Mouse (Mus musculus) G1E (cell line): ENCODE measurements at regions not wholly inside any gene's neighbourhood (a gene's known extent, or its start where the extent isn't known, plus 50 kb on each side); places are given as distances from the start of the nearest gene placed in this dataset.

ENCODE experiments used
- CTCF ChIP-seq: IDR thresholded peaks from 2 replicates; pipeline ENCODE4 v1.5.1; 2012; ENCODE audit warnings: low read depth, low read length, inconsistent platforms, mixed read lengths
- GATA1 ChIP-seq: IDR thresholded peaks from 2 replicates; pipeline ENCODE4 v1.6.1; 2012; ENCODE audit warnings: borderline replicate concordance, low read length, inconsistent platforms, mixed read lengths
- GATA2 ChIP-seq: IDR thresholded peaks from 2 replicates; pipeline ENCODE4 v1.6.1; 2012; ENCODE audit warnings: low read depth, low read length, inconsistent platforms, borderline replicate concordance
- TAL1 ChIP-seq: conservative IDR thresholded peaks from 2 replicates; pipeline ENCODE4 v1.6.1; 2012; ENCODE audit warnings: low read depth, low read length, inconsistent platforms, mixed read lengths

GRCm38 (mm10) chr8:10781860-10782259 is 226.4 kb downstream of the Irs2 start:
- TF ChIP-seq CTCF, result no peak
- no peak for TF ChIP-seq GATA1
- TF ChIP-seq GATA2, result no peak
- no peak for TF ChIP-seq TAL1
